Mouse (Mus musculus) cerebellum, adult (tissue): Measurements from ENCODE around the gene Dnm1l.
"Not testable (repeated sequence)": the region's sequence is repeated elsewhere in the genome, so short reads cannot be mapped to it uniquely, and the experiment has no call there.

Source experiments
- ATAC-seq: cut with Nextera tagmentation; 2 replicates; pipeline ENCODE4 v1.9.2; 2017; ENCODE audit warnings: mild to moderate bottlenecking, moderate library complexity, mixed read lengths; ENCODE audit not compliant: insufficient number of reproducible peaks, low FRiP score, low TSS enrichment

Gene Dnm1l

DNA sequence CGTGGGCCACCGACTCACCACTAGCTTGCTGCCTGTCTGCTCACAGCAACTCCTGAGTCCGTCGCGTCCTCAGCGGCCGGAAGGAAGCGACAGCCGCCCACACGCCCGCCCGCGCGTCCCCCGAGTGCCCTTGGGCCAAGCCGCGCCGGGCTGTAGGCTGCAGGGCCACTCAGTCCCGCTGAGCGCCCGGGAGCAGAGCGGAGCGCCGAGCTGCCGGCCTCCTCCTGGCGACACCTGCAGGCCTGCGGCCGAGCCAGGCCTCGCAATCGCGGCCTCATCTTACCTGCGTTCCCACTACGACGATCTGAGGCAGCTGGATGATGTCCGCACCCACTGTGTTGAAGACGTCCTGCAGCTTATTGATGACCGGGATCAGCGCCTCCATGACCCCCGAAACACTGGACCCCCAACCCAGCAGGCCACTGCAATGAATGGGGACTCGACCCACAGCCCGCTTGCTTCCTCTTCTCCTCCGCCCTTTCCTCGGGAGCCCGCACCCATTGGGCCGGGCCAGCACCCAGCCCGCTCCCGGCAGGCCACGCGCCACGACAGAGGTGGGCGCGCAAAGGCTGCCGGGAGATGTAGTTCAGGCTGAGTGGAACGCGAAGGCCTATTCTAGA lies at the start of gene Dnm1l:
Gene Dnm1l (minus strand): TSS at position 479 of the 620 bp plus-strand sequence.
- ATAC-seq = peak; percentile 100

DNA sequence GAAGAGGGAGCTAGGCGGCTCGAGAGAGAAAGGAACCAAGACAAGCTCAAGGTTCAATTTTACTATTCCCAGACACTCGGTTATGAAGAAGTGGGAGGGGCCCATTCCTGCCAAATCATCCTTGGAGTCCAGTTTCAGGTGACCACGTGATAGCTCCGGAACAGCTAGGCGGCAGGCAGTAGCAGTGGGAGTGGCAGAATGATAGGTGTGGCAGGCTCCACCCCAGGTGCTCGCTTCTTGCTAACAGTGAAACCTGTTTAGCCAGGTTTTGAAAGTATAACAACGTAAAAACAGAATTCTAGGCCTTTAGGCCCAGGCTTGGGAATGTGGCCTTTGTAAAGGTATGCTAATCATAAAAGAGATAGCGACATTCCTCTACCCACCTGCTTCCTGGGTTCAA lies 8.5 kb upstream of the Dnm1l start:
- not testable (repeated sequence) for ATAC-seq

DNA sequence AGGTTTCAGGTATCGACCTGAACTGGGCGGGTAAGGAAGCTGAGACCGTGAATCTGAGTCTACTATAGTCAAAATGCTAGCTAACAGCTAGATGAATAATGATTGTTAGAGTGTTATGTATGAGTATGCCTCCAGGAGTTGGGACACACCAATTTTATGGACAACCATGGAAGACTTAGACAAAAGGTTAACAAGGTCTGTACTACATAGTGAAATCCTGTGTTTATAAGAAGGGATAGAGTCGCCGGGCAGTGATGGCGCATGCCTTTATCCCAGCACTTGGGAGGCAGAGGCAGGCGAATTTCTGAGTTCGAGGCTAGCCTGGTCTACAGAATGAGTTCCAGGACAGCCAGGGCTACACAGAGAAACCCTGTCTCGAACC lies 333 bp upstream of the Dnm1l start:
- ATAC-seq = not testable (repeated sequence)

DNA sequence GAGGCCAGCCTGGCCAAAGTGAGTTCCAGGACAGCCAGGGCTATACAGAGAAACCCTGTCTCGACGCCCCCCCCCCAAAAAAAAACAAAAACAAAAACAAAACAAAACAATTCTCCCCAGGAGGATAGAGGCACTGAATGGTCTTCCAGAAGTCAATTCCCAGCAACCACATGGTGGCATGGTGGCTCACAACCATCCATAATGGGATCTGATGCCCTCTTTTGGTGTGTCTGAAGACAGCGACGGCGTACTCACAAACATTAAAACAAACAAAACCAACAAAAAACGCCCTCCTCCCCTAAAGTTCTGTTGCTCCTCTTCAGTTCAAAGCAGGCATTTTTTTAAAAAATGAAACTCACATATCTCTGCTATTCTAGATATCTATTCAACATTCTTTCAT lies 851 bp downstream of the Dnm1l start:
- ATAC-seq = no peak

DNA sequence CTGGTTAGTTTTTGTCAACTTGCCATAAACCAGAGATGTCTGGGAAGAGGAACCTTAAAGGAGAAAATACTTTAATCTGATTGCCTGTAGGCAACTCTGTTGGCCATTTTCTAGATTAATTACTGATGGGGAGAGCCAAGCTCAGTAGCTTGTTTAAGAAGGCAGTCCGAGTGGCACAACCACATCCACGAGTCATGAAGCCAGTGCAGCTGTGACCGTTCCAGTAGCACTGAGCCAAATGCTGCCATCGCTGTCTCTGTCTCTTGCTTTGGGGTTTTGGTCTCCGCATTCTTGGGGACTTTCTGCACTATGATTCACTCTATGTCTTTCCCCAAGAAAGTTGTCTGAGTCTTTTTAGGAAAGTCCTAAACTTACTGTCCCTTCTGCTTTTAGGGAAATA lies 12.3 kb downstream of the Dnm1l start:
- ATAC-seq = no peak

DNA sequence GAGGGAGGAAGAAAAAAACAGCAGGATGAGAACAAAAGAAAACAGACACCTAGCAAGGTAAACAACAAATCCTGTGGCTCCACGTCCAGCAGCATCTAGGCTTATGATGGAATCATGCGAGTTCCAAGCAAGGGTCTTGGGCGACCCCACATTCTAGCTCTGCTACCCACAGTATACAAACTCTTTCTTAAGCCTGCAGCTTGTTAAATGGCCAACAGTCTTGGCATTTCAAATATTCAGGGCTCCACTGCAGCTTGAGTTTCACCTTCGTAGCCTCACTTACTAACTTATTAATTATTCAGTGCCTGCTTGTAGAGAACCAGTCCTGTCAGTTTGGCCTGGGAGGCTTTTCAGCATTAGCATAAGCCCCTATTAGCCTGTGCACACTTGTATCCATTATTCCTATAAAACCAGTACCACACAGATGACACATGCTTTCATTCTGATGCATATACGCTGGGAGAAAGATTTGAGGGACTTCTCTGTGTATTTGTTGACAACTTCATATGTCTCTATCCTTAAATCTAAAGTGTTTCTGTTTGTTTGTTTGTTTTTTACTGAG lies 32.9 kb downstream of the Dnm1l start:
- no peak for ATAC-seq

DNA sequence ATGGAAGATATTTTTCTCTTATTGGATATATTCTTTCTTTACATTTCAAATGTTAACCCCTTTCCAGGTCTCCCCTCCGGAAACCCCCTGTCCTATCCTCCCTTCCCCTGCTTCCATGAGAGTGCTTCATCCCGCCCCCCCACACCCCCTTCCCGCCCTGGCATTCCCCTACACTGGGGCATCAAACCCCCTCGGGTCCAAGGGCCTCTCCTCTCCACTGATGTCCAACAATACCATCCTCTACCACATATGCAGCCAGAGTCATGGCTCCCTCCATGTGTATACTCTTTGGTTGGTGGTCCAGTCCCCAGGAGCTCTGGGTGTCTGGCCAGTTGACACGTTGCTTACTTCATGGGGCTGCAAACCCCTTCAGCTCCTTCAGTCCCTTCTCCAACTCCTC lies 47.4 kb downstream of the Dnm1l start:
- no peak for ATAC-seq

DNA sequence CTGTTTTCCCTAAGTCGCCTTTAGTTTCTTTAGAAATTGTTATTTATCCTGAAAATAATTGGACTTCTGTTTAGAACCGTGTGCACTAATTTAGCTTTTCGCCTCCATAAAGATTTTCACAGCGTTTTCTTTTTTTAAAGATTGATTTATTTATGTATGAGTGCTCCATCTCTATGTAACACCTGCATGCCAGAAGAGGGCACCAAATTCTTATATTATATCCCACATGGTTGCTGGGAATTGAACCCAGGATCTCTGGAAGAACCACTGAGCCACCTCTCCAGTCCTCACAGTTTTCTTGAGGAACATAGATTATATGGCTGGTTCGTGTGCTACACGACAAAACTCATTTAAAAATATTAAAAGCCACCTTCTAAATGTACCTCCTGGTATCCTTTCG lies 54.9 kb downstream of the Dnm1l start:
- ATAC-seq = no peak

DNA sequence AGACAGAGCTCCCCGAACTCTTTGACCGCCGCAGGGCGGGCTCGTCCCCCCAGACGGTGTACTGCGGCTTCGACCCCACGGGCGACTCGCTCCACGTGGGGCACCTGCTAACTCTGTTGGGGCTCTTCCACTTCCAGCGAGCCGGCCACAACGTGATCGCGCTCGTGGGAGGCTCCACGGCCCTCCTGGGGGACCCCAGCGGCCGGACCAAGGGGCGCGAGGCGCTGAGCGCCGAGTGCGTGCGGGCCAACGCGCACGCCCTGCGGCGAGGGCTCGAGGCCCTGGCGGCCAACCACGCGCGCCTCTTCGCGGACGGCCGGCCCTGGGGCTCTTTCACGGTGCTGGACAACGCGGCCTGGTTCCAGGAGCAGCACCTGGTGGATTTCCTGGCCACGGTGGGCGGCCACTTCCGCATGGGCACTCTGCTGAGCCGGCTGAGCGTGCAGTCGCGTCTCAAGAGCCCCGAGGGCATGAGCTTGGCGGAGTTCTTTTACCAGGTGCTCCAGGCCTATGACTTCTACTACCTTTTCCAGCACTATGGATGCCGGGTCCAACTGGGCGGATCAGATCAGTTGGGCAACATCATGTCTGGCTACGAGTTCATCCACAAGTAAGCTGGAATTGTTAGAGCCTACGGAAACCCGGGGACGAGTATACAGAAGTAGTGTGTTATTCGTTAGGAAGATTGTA lies 55.5 kb downstream of the Dnm1l start:
- ATAC-seq = peak; percentile 49

DNA sequence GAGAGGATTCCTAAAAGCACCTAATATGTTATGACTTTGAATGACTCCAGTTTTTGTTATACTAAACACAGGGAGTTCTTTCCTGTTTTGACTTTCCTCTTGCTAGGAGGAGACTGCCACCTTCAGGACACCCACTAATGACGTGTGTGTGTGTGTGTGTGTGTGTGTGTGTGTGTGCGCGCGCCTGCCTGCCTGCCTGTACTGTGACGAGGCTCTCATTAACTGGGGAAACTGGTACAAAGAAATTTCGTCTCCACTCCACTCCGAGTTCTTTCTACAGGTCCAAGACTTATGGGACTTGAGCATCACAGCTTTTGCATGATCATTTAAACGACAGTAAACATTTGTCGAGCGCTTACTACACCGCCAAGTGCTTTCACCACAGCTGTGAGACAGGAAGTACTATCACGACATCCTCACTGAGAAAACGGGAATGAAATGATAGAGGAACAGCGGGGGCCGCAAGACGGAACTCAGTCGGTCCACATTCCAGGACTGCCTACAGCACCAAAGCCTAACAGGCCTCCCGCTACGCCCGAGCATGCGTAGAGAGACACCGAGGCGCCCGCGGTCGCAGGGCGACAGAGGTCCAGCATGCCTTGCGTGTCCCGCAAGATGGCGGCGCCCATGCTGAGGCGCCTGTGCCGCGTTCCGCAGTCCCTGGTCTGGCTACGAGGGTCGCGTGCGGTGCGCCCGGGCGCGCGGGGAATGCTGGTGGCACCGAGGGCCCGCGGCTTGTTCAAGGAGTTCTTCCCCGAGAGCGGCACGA lies 56.2 kb downstream of the Dnm1l start, which contains the start of gene Yars2:
Gene Yars2 (plus strand): TSS at position 597 of the 769 bp plus-strand sequence.
- ATAC-seq = peak; percentile 98

DNA sequence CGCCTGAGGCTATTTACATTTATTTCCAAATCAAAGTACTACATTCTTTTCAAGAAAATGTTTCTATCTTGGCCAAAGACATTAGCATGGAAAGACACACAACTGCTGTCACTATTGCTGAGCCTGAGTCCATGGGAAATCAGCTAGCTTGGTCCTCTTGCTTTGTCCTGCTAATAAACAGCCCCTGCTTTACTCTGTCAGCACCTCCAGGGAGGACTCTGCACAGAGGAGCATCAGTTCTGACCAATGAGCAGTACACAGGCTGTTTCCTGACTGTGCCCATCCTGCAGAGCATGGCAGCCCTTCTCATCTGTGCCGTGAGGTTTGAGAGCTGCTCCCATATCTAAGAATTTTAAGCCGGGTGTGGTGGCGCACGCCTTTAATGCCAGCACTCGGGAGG lies 85.0 kb downstream of the Dnm1l start:
- ATAC-seq = no peak

DNA sequence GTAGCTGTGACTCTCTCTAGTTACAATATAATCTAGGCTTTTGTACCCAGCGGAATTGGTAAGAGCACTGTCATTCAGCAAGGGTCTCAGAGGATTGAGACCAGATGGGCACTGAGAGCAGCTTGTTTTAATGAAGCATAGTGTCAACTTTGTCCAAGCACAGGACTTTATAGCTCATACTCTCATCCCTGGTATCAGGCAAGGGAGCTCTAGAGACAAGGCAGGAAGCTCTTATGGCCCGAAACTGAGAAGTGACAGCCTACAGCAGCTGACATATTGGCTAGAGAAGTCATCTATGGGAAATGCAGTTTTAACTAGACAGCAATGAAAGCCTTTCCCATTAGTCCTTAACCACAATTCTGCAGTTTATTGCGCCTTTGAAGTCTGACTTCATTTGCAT lies 85.8 kb downstream of the Dnm1l start:
- ATAC-seq = no peak

DNA sequence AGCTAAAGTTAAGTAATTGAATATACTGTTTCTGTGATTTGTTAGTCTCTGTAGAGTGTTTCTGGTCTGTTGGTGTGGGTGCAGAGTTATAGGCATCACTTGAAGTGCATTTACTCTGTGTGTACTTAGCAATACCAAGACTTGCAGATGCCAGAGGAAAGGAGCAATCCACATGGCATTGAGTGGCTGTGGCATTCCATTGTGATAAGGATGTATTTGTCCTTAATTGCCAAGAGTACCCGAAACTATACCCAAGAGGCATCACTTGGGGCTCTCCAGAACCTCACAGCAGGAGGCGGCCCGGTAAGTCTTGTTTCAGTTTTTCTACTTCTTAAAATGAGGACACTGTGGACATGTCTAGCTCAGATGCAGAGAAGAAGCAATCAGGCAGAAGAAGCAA lies 96.3 kb downstream of the Dnm1l start:
- ATAC-seq = no peak
